Mouse (Mus musculus) thymus, postnatal 4 days (tissue): Measurements from ENCODE around the gene Dmbx1.

Experiments used
- DNase-seq: peaks from one replicate; pipeline ENCODE4 v3.0.0; 2021

Gene Dmbx1

DNA sequence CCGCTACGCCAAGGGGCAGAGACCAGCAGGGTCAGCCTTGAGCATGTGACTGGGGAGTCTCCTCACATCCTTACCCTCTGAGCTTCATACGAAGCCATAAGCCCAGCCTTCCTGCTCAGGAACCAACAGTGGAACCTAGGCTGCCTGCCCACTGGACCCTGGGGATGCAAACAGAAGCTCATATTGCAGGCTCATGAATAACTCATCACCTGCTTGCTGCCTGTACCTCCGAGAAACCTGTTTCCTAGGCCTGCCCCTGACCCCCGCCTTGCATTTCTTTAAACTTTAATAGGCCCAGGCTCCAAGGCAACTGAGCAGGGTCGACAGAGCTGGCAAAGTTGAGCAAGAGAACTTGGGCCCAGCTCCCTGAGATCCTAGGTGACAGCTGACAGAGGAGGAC, 55.7 kb downstream of the Dmbx1 start, which contains the start of gene Kncn:
Gene Kncn (plus strand): TSS at position 379 of the 400 bp plus-strand sequence.
- DNase-seq = no peak

DNA sequence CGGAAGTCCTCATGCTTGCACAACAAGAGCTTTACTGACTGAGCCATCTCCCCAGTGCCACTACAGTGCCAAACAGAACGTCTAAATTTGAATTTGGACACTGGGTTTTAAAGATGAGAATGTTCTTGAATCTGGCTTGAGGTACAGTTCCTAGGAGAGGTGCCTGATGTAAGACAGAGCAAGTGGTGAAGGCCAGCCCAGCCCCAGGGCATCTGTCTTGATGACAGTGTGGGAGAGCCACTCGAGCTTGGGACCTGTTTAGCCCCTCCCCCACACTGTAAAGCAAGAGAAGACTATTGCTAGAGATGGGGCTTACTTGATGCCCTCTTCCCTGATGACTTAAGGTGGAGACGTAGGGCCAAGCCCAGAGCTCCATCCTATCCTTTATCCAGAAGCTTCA, 57.5 kb downstream of the Dmbx1 start:
- DNase-seq = no peak

DNA sequence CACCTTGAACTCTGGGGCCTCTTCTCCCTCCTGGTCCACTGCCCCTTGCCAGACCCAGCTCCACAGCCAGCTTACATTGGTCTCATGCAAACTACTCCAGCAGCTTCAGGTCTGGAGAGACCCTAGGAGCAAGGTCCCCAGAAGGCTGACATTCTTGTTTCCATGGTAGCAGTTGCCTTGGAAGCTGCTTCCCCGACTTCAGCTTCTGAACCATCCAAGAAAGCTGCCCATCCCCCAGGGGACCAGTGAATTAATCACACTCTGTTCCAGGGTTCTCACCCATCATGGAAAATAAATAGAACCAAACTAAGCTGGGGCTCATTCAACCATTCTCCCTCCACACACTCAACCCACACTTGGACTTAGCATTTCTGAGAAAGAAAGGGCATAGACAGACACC, 58.5 kb downstream of the Dmbx1 start:
- no peak for DNase-seq

DNA sequence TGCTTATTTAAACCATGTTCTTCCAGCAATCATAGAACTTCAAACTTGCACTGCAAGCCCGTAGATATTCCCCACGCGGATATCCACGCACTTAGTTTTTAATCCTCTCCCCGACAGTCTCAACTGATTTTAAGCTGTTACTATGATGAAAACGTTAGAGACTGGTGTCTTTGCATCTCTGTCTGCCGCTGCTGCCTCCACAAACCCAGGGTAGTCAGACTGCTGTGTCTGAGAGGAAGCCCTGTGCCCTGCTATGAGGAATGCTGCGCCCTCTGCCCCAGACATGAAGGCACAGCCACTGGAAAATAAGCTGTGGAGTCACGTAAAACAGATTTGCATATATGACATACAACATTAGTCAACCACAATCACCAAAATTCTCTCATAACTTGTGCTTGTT, 60.9 kb downstream of the Dmbx1 start:
- DNase-seq = no peak

DNA sequence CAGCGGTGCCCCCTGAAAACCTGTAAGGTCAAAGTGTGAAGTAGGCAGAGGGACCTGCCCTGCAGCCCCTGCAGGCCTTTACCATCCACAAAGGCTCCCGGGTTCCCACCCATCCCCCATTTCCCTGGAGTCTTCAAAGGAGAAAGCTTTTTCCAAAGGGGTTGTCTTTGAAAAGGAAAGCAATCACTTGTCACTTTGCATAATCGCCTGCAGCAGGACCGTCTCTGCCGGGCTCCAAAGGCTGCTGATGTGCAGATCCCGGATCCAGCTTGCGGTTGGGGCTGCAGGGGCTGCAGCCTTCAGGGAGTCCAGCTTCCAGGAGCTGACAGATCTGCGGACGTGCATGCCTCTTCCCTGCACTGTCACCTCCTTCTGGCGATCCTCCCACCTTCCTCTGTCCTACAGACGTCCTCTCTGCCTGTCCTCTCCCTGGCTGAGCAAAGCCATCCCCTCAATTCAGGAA, 61.5 kb downstream of the Dmbx1 start:
- no peak for DNase-seq

DNA sequence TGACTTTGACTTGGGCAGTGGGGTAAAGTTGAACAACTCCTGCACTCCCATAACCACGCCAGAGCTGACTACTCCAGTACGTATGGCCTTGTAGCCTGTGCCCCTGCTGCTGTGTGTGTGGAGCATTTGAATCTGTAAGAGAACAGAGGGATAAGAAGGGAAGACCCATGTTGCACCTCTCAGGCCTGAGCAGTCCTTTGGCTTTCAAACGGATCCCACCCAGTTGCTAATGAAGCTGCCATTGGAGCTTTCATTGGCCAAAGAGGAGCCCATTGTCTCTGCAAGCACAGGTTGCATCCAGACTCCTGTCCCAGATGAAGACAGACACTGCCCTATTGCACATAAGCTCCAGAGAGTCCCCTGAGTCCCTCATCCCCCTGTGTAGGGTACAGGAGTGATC, 66.5 kb downstream of the Dmbx1 start:
- no peak for DNase-seq

DNA sequence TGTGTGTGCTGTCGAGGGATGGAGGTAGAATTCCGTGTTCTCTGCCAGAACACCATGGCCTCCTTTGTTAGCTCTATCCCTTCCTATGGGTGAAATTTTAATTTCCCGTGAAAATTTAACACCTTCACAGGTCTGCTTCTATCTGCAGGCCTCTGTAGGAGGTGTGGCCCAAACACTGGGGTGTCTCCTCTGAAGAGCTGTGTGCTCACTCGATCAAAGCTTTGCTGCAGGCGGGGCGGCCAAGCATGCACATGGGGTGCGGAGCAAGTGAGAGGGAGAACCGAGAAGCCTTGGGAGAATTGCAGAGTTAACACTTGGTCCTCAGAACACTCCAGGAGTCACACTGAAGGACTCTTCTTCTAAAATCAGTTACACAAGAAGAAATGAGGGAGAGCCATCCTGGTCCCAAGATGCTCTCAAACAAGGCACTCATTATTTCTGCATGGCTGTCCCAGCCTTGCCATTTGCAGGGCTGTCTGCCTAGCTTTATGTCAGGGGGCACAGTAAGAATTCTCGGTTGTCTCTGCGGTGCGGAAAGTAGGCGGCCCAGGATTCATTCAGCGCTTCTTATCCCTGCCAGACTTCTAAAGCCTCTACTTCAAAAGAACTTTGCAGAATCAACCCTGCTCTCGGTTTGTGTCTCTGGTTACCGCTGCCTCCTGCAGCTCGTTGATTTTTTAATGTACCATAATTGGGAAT, 70.1 kb downstream of the Dmbx1 start:
- no peak for DNase-seq
